Mouse (Mus musculus) spleen, postnatal 0 days (tissue): ENCODE results near the gene Trmt10c. TPM values are rescaled to one million over a fixed set of nuclear protein-coding genes. Genes with fewer than 3 reads are reported as not detected.

Source experiments
- polyA plus RNA-seq: library from polyadenylated mRNA; unstranded; fragments of >200 nt; fragmentation: Nextera tagmentation; extraction: Ambion mirVana; gene quantifications from 2 replicates; pipeline ENCODE4 v1.2.1, GENCODE M21; 2015

Gene Trmt10c
- 16.2 and 16.3 TPM in 2 replicates for polyA plus RNA-seq

GRCm38 (mm10) chr16:56037138-56038010, at the start of gene Trmt10c:
TSS of gene Trmt10c (minus strand) at chr16:56037819.

GRCm38 (mm10) chr16:56048038-56048437, 10.4 kb upstream of the Trmt10c start, which contains the start of gene Senp7:
TSS of gene Senp7 (plus strand) at chr16:56048338.

GRCm38 (mm10) chr16:56029661-56030082, 7.9 kb downstream of the Trmt10c start, which contains the start of gene Pcnp:
TSS of gene Pcnp (minus strand) at chr16:56029739.

Other genes starting within 250 kb of the Trmt10c start
- 3.6 and 5.0 TPM in 2 replicates for gene Nfkbiz, start 198.9 kb downstream of the Trmt10c start, polyA plus RNA-seq
- gene Nxpe3, start 142.5 kb downstream of the Trmt10c start, polyA plus RNA-seq = 0.97 and 1.1 TPM in 2 replicates
- 6.7 and 7.0 TPM in 2 replicates for gene Cep97, start 103.0 kb downstream of the Trmt10c start, polyA plus RNA-seq
- 637 and 676 TPM in 2 replicates for gene Rpl24, start 71.5 kb downstream of the Trmt10c start, polyA plus RNA-seq
- gene Zbtb11, start 63.9 kb downstream of the Trmt10c start, polyA plus RNA-seq = 13.2 and 13.8 TPM in 2 replicates
- 112 and 113 TPM in 2 replicates for gene Pcnp, start 8.1 kb downstream of the Trmt10c start, polyA plus RNA-seq
- 24.4 and 25.1 TPM in 2 replicates for gene Senp7, start 10.5 kb upstream of the Trmt10c start, polyA plus RNA-seq
- gene Impg2, start 166.5 kb upstream of the Trmt10c start, polyA plus RNA-seq = 0.19 and 0.21 TPM in 2 replicates